Mouse (Mus musculus) cortical plate, adult 2 months (tissue): Measurements from ENCODE around the gene Sap30bp.

Experiments
- CTCF ChIP-seq: fragments of 200-500 bp; IDR thresholded peaks from 2 replicates; pipeline ENCODE4 v1.5.1; 2011; ENCODE audit warnings: mild to moderate bottlenecking, control low read depth, low read length; ENCODE audit not compliant: insufficient read depth; ENCODE audit errors: extremely low read depth
- POLR2A ChIP-seq: fragments of 200-500 bp; IDR thresholded peaks from 2 replicates; pipeline ENCODE4 v1.6.1; 2011; ENCODE audit warnings: mild to moderate bottlenecking, low read length, control low read depth; ENCODE audit not compliant: insufficient read depth; ENCODE audit errors: extremely low read depth

DNA sequence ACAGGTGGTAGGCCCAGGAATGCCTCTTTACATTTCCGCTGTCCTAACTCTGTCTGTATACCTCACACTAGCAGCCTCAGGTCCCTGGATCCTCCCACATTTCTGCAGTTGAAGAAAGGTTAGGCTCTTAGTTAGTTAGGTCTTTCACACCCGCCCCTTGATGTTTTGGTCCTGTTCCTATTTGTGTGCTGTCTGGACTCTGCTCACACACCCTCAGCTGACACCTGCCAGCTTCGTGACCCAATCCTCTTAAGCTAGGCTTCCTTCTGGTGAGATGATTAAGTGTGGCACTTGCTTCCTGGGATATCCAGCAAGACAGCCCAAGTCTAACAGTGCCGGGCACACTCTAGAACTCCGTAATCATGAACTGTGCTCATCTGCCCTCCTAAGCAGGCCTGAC lies 26.6 kb upstream of the Sap30bp start:
- no peak for TF ChIP-seq CTCF
- no peak for TF ChIP-seq POLR2A
